Mouse (Mus musculus) forebrain, embryonic 12.5 days (tissue): Measurements from ENCODE around the gene Tfip11. TPM values are rescaled to one million over a fixed set of nuclear protein-coding genes. Genes with fewer than 3 reads are reported as not detected.

Source experiments
- ATAC-seq: fragments of 200-750 bp; cut with Nextera tagmentation; 2 replicates; pipeline ENCODE4 v1.8.0; 2017; ENCODE audit warnings: moderate TSS enrichment; ENCODE audit not compliant: low FRiP score
- H3K27ac ChIP-seq: fragments of 300-500 bp; sonication (generic); 2 replicates; pipeline ENCODE4 v1.5.1; 2016; ENCODE audit warnings: mild to moderate bottlenecking
- H3K27me3 ChIP-seq: fragments of 300-500 bp; sonication (generic); 2 replicates; pipeline ENCODE4 v1.6.1; 2016; ENCODE audit warnings: mild to moderate bottlenecking
- H3K36me3 ChIP-seq: fragments of 300-500 bp; sonication (generic); replicated peaks from 2 replicates; pipeline ENCODE4 v1.6.1; 2016; ENCODE audit warnings: mild to moderate bottlenecking
- H3K4me1 ChIP-seq: fragments of 300-500 bp; sonication (generic); 2 replicates; pipeline ENCODE4 v1.6.1; 2016
- H3K4me2 ChIP-seq: fragments of 300-500 bp; sonication (generic); 2 replicates; pipeline ENCODE4 v1.6.1; 2016; ENCODE audit warnings: mild to moderate bottlenecking, moderate library complexity
- H3K4me3 ChIP-seq: fragments of 300-500 bp; sonication (generic); replicated peaks from 2 replicates; pipeline ENCODE4 v1.5.1; 2016; ENCODE audit warnings: mild to moderate bottlenecking
- H3K9ac ChIP-seq: fragments of 300-500 bp; sonication (generic); 2 replicates; pipeline ENCODE4 v1.6.1; 2016; ENCODE audit warnings: mild to moderate bottlenecking
- H3K9me3 ChIP-seq: fragments of 300-500 bp; sonication (generic); 2 replicates; pipeline ENCODE4 v1.6.1; 2016
- WGBS: fragments of 180-500 bp; shearing (Covaris S2); methylation state at CpG from one replicate; pipeline ENCODE4 v1.1.7; 2016; 5-methylcytosine and 5-hydroxymethylcytosine counted together
- polyA plus RNA-seq: library from polyadenylated mRNA; unstranded; fragments of >200 nt; fragmentation: Nextera tagmentation; extraction: Ambion mirVana; gene quantifications from 2 replicates; pipeline ENCODE4 v1.2.1, GENCODE M21; 2016

The Tfip11 gene
- polyA plus RNA-seq, 1 experiment from 2014 or later: 39.5 TPM

DNA sequence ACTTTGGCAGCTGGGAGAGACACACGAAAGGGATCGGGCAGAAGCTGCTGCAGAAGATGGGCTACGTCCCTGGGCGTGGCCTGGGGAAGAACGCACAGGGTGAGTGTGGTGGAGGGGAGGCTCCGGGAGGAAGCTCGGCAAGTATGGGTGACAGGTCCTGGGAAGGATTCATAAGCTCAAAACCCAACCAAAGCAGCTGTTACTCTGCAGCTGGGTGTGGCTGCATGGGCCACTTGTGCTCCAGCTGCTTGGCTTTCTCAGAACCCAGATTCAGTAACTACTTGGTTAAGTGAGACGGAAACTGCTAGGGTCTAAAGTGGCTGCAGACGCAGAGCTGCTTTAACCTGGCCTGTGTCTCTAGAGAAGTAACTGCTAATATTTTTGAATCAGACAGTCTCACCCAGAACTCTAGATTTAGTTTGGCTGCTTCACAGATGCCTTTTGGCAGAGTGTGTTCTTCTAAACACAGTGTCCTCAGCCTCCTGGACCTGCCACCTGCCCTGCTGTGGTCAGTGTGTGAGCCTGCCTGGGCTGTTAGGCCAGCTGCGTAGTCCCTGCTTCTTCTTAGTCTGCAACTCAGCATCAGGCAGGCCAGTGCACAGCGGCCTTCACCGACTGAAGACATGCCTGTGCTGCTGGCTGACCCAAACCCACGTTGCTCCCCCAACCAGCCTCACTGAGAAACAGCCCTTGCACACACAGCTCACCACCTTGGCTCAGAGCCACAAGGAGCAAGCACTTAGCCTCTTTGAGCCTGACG is 3.8 kb downstream of the Tfip11 start:
- ATAC-seq: no peak

DNA sequence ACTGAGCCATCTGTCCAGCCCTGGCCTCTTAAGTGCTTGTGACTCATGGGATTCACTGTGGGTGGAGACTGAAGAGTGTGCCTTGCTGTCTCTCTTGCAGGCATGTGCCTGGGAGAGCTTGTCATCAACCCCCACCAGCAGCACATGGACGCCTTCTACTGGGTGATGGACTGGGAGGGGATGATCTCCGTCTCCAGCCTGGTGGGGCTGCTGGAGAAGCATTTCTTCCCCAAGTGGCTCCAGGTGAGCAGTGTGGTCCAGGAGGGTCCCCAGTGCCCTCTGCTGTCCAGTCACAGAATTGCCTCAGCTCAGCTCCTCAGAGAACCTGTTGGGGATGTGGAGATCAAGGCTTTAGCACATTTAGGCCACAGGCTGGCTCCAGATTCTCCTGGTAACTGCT is 9.3 kb downstream of the Tfip11 start:
- H3K36me3 ChIP-seq: peaks cover 90% of the 10 kb centered on the region
- H3K9ac ChIP-seq: no peak overlapping the region
- ATAC-seq: 0 out of 2 replicates have a peak, but pooled peaks have one; percentile 36
- no peaks in the 10 kb centered on the region for H3K4me1 ChIP-seq
- no peak overlapping the region for H3K27ac ChIP-seq
- H3K4me3 ChIP-seq: no peak overlapping the region
- H3K9me3 ChIP-seq: no peaks in the 10 kb centered on the region
- WGBS: 17% methylated on average over 2 of the region's 2 CpGs
- no peaks in the 10 kb centered on the region for H3K27me3 ChIP-seq
- H3K4me2 ChIP-seq: no peak overlapping the region

More for the DNA sequence above, 3.8 kb downstream of the Tfip11 start:
- H3K4me1 ChIP-seq: peaks cover 18% of the 10 kb centered on the region
- no peaks in the 10 kb centered on the region for H3K9me3 ChIP-seq
- H3K4me2 ChIP-seq: no peak overlapping the region
- H3K4me3 ChIP-seq: no peak overlapping the region
- 95% methylated on average over 14 of the region's 14 CpGs for WGBS
- H3K9ac ChIP-seq: no peak overlapping the region
- no peak overlapping the region for H3K27ac ChIP-seq
- H3K27me3 ChIP-seq: no peaks in the 10 kb centered on the region
- H3K36me3 ChIP-seq: peaks cover 75% of the 10 kb centered on the region

DNA sequence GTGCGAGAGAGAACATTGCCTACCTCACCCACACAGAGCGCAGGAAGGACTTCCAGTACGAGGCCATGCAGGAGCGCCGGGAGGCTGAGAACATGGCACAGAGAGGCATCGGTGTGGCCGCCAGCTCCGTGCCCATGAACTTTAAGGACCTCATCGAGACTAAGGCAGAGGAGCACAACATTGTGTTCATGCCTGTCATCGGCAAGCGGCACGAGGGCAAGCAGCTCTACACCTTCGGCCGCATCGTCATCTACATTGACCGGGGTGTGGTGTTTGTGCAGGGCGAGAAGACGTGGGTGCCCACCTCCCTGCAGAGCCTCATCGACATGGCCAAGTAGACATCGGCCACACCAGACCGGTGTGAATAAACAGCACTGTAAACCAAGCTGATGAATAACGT is 10.8 kb downstream of the Tfip11 start:
- Histone ChIP-seq H3K27me3 (no peaks in the 10 kb centered on the region), H3K36me3 (peaks cover 75% of the 10 kb centered on the region)
- WGBS: 94% methylated on average over 22 of the region's 22 CpGs

DNA sequence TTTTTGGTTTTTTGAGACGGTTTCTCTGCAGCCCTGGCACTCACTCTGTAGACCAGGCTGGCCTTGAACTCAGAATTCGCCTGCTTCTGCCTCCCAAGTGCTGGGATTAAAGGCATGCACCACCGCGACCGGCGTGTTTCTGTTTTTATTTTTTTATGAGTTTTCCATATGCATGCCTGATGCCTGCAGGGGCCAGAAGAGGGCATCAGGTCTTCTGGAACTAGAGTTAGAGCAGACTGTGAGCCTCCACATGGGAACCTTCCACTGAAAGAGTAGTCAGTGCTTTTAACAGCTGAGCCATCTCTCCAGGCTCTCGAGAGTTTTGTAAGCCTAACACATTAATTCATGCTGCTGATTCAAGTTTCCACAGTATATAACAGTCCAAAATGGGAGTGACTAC is 13.1 kb downstream of the Tfip11 start:
- Histone ChIP-seq H3K4me3 (no peak overlapping the region), H3K36me3 (peaks cover 53% of the 10 kb centered on the region), H3K27ac (no peak overlapping the region), H3K4me1 (peaks cover 25% of the 10 kb centered on the region), H3K9me3 (no peaks in the 10 kb centered on the region), H3K27me3 (no peaks in the 10 kb centered on the region), H3K4me2 (no peak overlapping the region), H3K9ac (no peak overlapping the region)
- WGBS: 78% methylated on average over 7 of the region's 7 CpGs
- no peak for ATAC-seq

More for the DNA sequence above, 10.8 kb downstream of the Tfip11 start:
- Histone ChIP-seq H3K9me3 (no peaks in the 10 kb centered on the region), H3K4me1 (peaks cover 9% of the 10 kb centered on the region), H3K9ac (no peak overlapping the region), H3K27ac (no peak overlapping the region), H3K4me3 (no peak overlapping the region), H3K4me2 (no peak overlapping the region)
- no peak for ATAC-seq

DNA sequence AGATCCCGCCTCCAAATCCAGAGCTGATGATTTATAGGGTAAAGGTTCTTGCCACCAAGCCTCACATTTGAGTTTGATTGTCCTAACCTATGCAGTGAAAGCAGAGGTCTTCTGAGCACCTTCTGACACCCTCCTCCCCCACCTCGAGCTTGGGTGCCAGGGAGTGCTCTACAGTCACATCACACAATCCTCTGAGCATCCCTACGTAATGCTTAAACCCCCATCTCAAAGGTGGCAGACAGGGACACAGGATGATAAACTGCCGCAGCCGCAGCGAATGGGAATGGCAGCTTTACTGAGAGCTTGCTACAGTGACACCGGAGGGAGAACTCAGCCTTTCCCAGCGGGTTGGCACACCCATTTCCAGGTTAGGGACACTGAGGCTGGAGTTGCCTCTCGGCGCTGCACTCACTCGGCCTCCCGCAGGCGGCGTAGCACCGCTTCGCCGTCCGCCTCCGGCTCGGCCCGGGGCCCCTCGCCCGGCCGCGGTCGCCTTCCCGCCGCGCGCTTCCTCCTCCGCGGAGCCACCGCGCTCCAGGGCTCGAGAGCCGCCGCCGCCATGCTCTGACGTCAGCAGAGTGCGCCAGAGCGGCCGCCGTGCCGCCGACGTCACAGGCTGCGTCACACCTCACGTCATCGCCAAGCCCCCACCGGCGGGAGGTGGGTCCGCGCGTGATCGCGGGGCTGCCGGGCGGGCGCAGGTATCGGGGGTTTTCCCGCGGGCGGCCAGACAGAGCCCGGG is 16.5 kb downstream of the Tfip11 start, which contains the start of the genes Srrd and Hps4:
Srrd (minus strand) TSS at position 578 of the 742 bp plus-strand sequence.
Hps4 (plus strand) TSS at position 621 of the 742 bp plus-strand sequence.
- Histone ChIP-seq H3K9me3 (no peaks in the 10 kb centered on the region), H3K9ac (peak within 1 kb of the TSS; percentile 79), H3K36me3 (peaks cover 31% of the 10 kb centered on the region), H3K4me2 (peak within 1 kb of the TSS; percentile 76), H3K27me3 (no peaks in the 10 kb centered on the region), H3K4me3 (peak within 1 kb of the TSS; percentile 90), H3K27ac (peak within 1 kb of the TSS; percentile 70), H3K4me1 (peaks cover 39% of the 10 kb centered on the region)
- ATAC-seq: peak; percentile 77
- 2% methylated on average over 50 of the region's 64 CpGs for WGBS

DNA sequence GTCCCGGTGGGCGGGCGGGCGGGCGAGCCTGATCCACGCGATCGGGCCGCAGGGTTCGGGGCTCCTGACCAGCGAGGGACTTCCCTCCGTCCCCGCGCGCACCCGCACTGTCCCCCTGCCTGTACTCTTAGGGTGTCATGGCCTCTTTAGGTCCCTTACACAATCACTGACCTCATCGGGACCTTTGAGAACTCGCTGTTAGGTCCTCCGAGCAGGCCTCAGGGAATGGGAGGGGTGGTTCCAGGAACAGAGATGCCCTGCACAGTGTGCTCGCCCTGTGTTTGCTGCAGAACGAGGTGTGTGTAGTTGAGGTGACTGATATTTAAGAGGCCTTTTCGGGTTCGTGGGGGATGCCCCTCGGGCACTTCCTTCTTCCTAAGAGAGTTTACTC is 17.0 kb downstream of the Tfip11 start:
- H3K9me3 ChIP-seq: no peaks in the 10 kb centered on the region
- peaks cover 39% of the 10 kb centered on the region for H3K4me1 ChIP-seq
- peak overlapping the region; percentile 90 for H3K4me3 ChIP-seq
- WGBS: under 1% methylated on average over 24 of the region's 24 CpGs
- no peaks in the 10 kb centered on the region for H3K27me3 ChIP-seq
- ATAC-seq: peak; percentile 75
- H3K4me2 ChIP-seq: peak overlapping the region; percentile 76
- peak overlapping the region; percentile 79 for H3K9ac ChIP-seq
- H3K27ac ChIP-seq: peak overlapping the region; percentile 70
- peaks cover 29% of the 10 kb centered on the region for H3K36me3 ChIP-seq

DNA sequence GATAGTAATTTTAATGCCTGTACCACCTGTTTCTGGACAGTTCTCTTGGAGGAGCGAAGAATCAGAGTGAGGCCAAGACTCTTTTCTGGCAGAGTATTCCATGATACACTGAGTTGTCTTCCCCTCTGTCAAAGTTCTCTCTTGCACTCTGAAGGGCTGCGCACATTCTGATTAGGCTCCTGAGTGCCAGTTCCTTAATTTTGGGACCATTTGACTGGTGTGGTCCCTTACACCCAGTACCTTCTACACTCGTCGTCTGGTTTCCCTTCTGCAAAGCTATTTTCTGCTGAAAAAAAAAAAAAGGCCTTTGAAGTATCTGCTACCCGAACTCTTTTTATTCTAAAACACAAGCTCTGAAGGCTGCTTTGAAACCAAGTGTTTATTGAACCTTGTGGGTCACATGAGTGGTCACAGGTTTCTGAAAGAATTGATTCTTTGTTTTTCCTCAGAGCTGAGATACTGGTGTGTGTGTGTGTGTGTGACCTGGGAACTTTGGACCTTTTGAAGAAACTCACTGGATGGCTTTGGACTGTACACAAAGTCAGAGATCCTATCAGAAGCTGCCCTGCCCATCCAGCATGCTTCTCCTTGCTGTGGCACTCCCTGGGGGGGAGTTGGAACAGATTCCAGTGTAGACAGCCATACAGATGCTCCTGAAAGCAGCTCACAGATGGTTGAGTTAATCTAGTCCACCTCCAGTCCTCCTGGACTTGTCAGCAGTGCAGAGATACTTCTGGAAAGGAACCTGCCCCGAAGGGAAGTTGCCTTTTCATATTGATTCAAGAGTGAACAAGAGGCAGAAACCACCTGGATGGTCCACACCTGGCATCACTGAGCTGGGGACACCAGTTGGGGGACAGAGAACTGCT is 18.2 kb downstream of the Tfip11 start:
- Histone ChIP-seq H3K36me3 (peaks cover 31% of the 10 kb centered on the region), H3K4me1 (peaks cover 39% of the 10 kb centered on the region), H3K4me3 (no peak overlapping the region), H3K27me3 (no peaks in the 10 kb centered on the region), H3K9me3 (no peaks in the 10 kb centered on the region), H3K9ac (0 out of 2 replicates have a peak overlapping the region, but pooled peaks have one; percentile 29), H3K4me2 (no peak overlapping the region), H3K27ac (no peak overlapping the region)
- no peak for ATAC-seq
- WGBS: 74% methylated on average over 6 of the region's 6 CpGs

DNA sequence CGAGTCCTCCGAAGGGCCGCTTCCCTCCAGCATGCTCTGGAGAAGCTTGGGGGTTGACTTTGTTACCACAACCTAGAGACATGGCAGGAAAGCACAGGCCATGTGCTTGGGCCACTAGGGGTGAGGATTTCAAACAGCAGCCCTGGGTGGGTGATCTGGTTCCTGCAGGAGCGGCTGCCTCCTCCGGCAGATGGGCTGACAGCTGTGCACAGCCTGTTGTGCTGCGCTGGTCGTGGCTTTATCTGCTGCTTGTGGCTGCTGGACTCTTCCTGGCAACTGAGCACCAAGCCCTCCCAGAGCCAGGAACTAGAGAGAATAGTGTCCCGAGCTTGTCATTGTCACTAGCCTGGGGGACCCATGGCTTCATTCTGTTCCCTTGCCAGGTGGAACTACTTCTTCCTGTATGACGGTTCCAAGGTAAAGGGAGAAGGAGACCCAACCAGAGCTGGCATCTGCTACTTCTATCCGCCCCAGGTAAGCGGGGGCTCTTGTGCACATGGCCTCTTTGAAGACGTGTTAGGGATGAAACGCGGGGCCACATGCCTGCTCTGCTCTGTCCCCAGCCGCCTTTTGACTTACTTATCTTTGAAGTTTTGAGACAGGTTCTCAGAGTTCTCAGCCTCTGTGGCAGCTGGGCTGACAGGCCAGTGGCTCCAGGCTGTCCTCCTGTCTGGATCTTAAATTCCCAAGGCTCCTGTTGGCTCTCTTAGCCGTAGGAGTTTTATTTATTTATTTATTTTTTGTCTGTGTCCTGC is 20.2 kb downstream of the Tfip11 start:
- peaks cover 36% of the 10 kb centered on the region for H3K4me1 ChIP-seq
- no peak overlapping the region for H3K9ac ChIP-seq
- no peak overlapping the region for H3K4me2 ChIP-seq
- no peak overlapping the region for H3K4me3 ChIP-seq
- no peak overlapping the region for H3K27ac ChIP-seq
- no peaks in the 10 kb centered on the region for H3K9me3 ChIP-seq
- H3K36me3 ChIP-seq: peaks cover 47% of the 10 kb centered on the region
- no peak for ATAC-seq
- H3K27me3 ChIP-seq: no peaks in the 10 kb centered on the region
- 89% methylated on average over 16 of the region's 16 CpGs for whole genome bisulfite sequencing

DNA sequence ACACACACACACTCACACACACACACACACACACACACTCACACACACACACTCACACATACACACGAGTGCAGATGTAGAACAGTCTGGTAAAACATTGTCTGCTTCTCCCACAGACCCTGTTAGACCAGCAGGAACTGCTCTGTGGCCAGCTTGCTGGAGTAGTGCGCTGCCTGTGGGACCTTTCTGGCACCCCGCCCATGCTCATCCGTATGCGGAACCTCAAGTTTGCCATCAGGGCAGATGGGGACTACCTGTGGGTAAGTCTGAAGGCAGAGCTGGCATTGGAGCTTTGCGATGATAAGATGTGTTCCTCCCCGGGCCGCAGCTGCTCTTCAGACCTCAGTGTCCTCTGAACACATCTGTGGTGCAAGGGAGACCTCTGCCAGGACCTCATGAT is 23.0 kb downstream of the Tfip11 start:
- Histone ChIP-seq H3K4me3 (no peak overlapping the region), H3K4me2 (no peak overlapping the region), H3K27me3 (no peaks in the 10 kb centered on the region), H3K27ac (no peak overlapping the region), H3K9me3 (no peaks in the 10 kb centered on the region), H3K4me1 (peaks cover 15% of the 10 kb centered on the region; the same call in 1 of the 2 replicates), H3K36me3 (peaks cover 67% of the 10 kb centered on the region), H3K9ac (no peak overlapping the region)
- ATAC-seq: no peak
- WGBS: 96% methylated on average over 8 of the region's 8 CpGs

DNA sequence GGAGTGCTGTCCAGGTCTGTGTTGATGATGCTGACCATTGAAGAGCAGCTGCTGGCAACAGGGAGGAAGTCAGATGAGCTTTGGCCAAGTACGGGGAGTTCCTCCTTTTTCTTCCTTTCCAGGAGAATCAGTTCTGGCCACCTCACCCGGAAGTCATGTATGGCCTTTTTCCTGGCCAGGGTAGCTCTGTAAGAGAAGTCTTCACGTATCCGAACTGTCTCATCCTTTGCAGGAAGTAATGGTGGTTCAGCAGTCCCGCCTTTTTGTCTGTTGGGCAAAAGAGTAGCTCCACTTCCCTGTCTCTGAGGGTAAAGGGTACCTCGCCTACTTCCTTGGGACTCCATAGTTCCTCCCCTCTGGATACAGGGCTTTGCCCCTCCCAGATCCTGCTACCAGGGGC is 29.3 kb downstream of the Tfip11 start:
- Histone ChIP-seq H3K27ac (no peak overlapping the region), H3K4me3 (no peak overlapping the region), H3K36me3 (peaks cover 75% of the 10 kb centered on the region), H3K9ac (no peak overlapping the region), H3K9me3 (no peaks in the 10 kb centered on the region), H3K4me1 (no peaks in the 10 kb centered on the region), H3K27me3 (no peaks in the 10 kb centered on the region), H3K4me2 (no peak overlapping the region)
- no peak for ATAC-seq
- 89% methylated on average over 6 of the region's 6 CpGs for WGBS

DNA sequence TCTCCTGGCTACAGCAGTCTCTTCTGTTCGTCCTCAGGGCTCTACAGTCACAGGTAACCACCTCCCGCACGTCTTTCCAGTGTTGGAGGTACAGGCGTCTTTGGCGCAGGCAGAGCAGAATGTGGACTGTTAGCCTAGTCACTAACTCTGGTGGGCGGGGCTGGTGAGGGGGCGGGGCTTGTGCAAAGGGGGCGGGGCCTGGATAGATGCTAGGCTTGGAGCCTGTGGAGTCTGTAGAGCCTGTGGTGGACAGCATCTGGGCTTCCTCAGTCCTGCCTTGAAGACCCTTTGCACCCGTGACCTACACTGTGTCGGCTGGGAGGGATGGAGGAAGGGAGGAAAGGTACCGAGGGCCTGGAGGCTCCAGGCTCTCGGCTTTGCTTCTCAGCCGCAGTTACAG is 29.8 kb downstream of the Tfip11 start, which contains the start of gene Gm6583:
Gm6583 (minus strand) TSS at position 124 of the 400 bp plus-strand sequence.
- Histone ChIP-seq H3K27ac (no peak within 1 kb of the TSS), H3K4me3 (no peak within 1 kb of the TSS), H3K36me3 (peaks cover 71% of the 10 kb centered on the region), H3K9ac (no peak within 1 kb of the TSS), H3K9me3 (no peaks in the 10 kb centered on the region), H3K27me3 (no peaks in the 10 kb centered on the region), H3K4me1 (no peaks in the 10 kb centered on the region), H3K4me2 (no peak within 1 kb of the TSS)
- no peak for ATAC-seq
- WGBS: 62% methylated on average over 13 of the region's 13 CpGs
